Mouse (Mus musculus): ENCODE results near the gene Wbp1l. TPM values are rescaled to one million over a fixed set of nuclear protein-coding genes. Genes with fewer than 3 reads are reported as not detected.

The Wbp1l gene
- polyA plus RNA-seq, 1 experiment from 2014 or later: 34.5 TPM

- no peak for ATAC-seq (ENCODE audit: low FRiP score)
- Histone ChIP-seq H3K4me1 (peaks cover 7% of the 10 kb centered on the region; the same call in 1 of the 2 replicates), H3K4me3 (replicated peaks) (no peak overlapping the region), H3K27ac (replicated peaks) (no peak overlapping the region), H3K27me3 (replicated peaks) (no peaks in the 10 kb centered on the region), H3K36me3 (0 out of 2 replicates have a peak, but pooled peaks cover 1% of the 10 kb centered on the region), H3K9me3 (replicated peaks) (no peaks in the 10 kb centered on the region), H3K9ac (replicated peaks) (no peak overlapping the region), H3K4me2 (no peak overlapping the region)
- whole genome bisulfite sequencing: 83% methylated on average over 6 of the region's 6 CpGs
Measured at GRCm38 (mm10) chr19:46662784-46663183, 63.9 kb downstream of the Wbp1l start.

GRCm38 (mm10) chr19:46665474-46665873, 66.6 kb downstream of the Wbp1l start:
- Histone ChIP-seq H3K9ac (replicated peaks) (no peak overlapping the region), H3K4me2 (no peak overlapping the region), H3K36me3 (no peaks in the 10 kb centered on the region), H3K4me1 (peaks cover 7% of the 10 kb centered on the region; the same call in 1 of the 2 replicates), H3K27me3 (replicated peaks) (no peaks in the 10 kb centered on the region), H3K4me3 (replicated peaks) (no peak overlapping the region), H3K9me3 (replicated peaks) (no peaks in the 10 kb centered on the region), H3K27ac (replicated peaks) (no peak overlapping the region)
- 65% methylated on average over 7 of the region's 7 CpGs for WGBS
- no peak for ATAC-seq (ENCODE audit: low FRiP score)

GRCm38 (mm10) chr19:46667300-46667699, 68.4 kb downstream of the Wbp1l start:
- no peaks in the 10 kb centered on the region for H3K36me3 ChIP-seq
- H3K27me3 ChIP-seq (replicated peaks): no peaks in the 10 kb centered on the region
- H3K4me3 ChIP-seq (replicated peaks): no peak overlapping the region
- no peak overlapping the region for H3K9ac ChIP-seq (replicated peaks)
- H3K4me2 ChIP-seq: no peak overlapping the region
- ATAC-seq (ENCODE audit: low FRiP score): no peak
- H3K9me3 ChIP-seq (replicated peaks): no peaks in the 10 kb centered on the region
- no peak overlapping the region for H3K27ac ChIP-seq (replicated peaks)
- 68% methylated on average over 11 of the region's 11 CpGs for WGBS
- peaks cover 2% of the 10 kb centered on the region; the same call in 1 of the 2 replicates for H3K4me1 ChIP-seq

GRCm38 (mm10) chr19:46668263-46668662, 69.4 kb downstream of the Wbp1l start:
- H3K4me3 ChIP-seq (replicated peaks): no peak overlapping the region
- no peak overlapping the region for H3K9ac ChIP-seq (replicated peaks)
- no peaks in the 10 kb centered on the region for H3K36me3 ChIP-seq
- 86% methylated on average over 10 of the region's 10 CpGs for WGBS
- no peak overlapping the region for H3K27ac ChIP-seq (replicated peaks)
- no peak overlapping the region for H3K4me2 ChIP-seq
- no peaks in the 10 kb centered on the region for H3K27me3 ChIP-seq (replicated peaks)
- H3K9me3 ChIP-seq (replicated peaks): no peaks in the 10 kb centered on the region
- no peak for ATAC-seq (ENCODE audit: low FRiP score)
- peaks cover 2% of the 10 kb centered on the region; the same call in 1 of the 2 replicates for H3K4me1 ChIP-seq

- Histone ChIP-seq H3K27me3 (replicated peaks) (no peaks in the 10 kb centered on the region), H3K4me3 (replicated peaks) (no peak overlapping the region), H3K27ac (replicated peaks) (no peak overlapping the region), H3K36me3 (no peaks in the 10 kb centered on the region), H3K4me1 (peaks cover 2% of the 10 kb centered on the region; the same call in 1 of the 2 replicates), H3K9me3 (replicated peaks) (no peaks in the 10 kb centered on the region), H3K9ac (replicated peaks) (no peak overlapping the region), H3K4me2 (no peak overlapping the region)
- WGBS: 91% methylated on average over 5 of the region's 5 CpGs
- no peak for ATAC-seq (ENCODE audit: low FRiP score)
Measured at GRCm38 (mm10) chr19:46669802-46670201, 70.9 kb downstream of the Wbp1l start.

GRCm38 (mm10) chr19:46670691-46671090, 71.8 kb downstream of the Wbp1l start:
- no peak for ATAC-seq (ENCODE audit: low FRiP score)
- Histone ChIP-seq H3K4me3 (replicated peaks) (no peak overlapping the region), H3K9me3 (replicated peaks) (no peaks in the 10 kb centered on the region), H3K4me1 (no peaks in the 10 kb centered on the region), H3K9ac (replicated peaks) (no peak overlapping the region), H3K27ac (replicated peaks) (no peak overlapping the region), H3K4me2 (no peak overlapping the region), H3K36me3 (no peaks in the 10 kb centered on the region), H3K27me3 (replicated peaks) (no peaks in the 10 kb centered on the region)
- 36% methylated on average over 13 of the region's 13 CpGs for WGBS

GRCm38 (mm10) chr19:46672766-46673418, 74.0 kb downstream of the Wbp1l start, which contains the start of gene Cyp17a1:
Gene Cyp17a1, minus strand, starts transcription at chr19:46673172.
- WGBS: 74% methylated on average over 5 of the region's 5 CpGs
- no peaks in the 10 kb centered on the region for H3K9me3 ChIP-seq (replicated peaks)

GRCm38 (mm10) chr19:46675641-46676040, 76.8 kb downstream of the Wbp1l start:
- no peak for ATAC-seq (ENCODE audit: low FRiP score)
- no peaks in the 10 kb centered on the region for H3K4me1 ChIP-seq
- WGBS: 81% methylated on average over 3 of the region's 3 CpGs
- no peak overlapping the region for H3K4me3 ChIP-seq (replicated peaks)
- no peak overlapping the region for H3K27ac ChIP-seq (replicated peaks)
- no peaks in the 10 kb centered on the region for H3K27me3 ChIP-seq (replicated peaks)
- H3K36me3 ChIP-seq: no peaks in the 10 kb centered on the region
- H3K9ac ChIP-seq (replicated peaks): no peak overlapping the region
- H3K4me2 ChIP-seq: no peak overlapping the region
- no peaks in the 10 kb centered on the region for H3K9me3 ChIP-seq (replicated peaks)

More at GRCm38 (mm10) chr19:46672766-46673418, 74.0 kb downstream of the Wbp1l start, which contains the start of gene Cyp17a1:
- ATAC-seq (ENCODE audit: low FRiP score): no peak
- Histone ChIP-seq H3K4me2 (no peak within 1 kb of the TSS), H3K4me1 (no peaks in the 10 kb centered on the region), H3K4me3 (replicated peaks) (no peak within 1 kb of the TSS), H3K27me3 (replicated peaks) (no peaks in the 10 kb centered on the region), H3K9ac (replicated peaks) (no peak within 1 kb of the TSS), H3K27ac (replicated peaks) (no peak within 1 kb of the TSS), H3K36me3 (no peaks in the 10 kb centered on the region)

- no peaks in the 10 kb centered on the region for H3K4me1 ChIP-seq
- H3K4me2 ChIP-seq: no peak overlapping the region
- H3K36me3 ChIP-seq: no peaks in the 10 kb centered on the region
- 73% methylated on average over 12 of the region's 12 CpGs for WGBS
- H3K27me3 ChIP-seq (replicated peaks): 0 out of 2 replicates have a peak, but pooled peaks cover 2% of the 10 kb centered on the region
- no peaks in the 10 kb centered on the region for H3K9me3 ChIP-seq (replicated peaks)
- ATAC-seq (ENCODE audit: low FRiP score): no peak
- H3K4me3 ChIP-seq (replicated peaks): no peak overlapping the region
- H3K27ac ChIP-seq (replicated peaks): no peak overlapping the region
- H3K9ac ChIP-seq (replicated peaks): no peak overlapping the region
Measured at GRCm38 (mm10) chr19:46679720-46680383, 81.0 kb downstream of the Wbp1l start.

GRCm38 (mm10) chr19:46689460-46690372, 90.8 kb downstream of the Wbp1l start, which contains the start of gene Borcs7:
Gene Borcs7, plus strand, starts transcription at chr19:46689906.
- Histone ChIP-seq H3K27me3 (replicated peaks) (no peaks in the 10 kb centered on the region), H3K4me2 (peak within 1 kb of the TSS; percentile 65), H3K4me1 (peaks cover 9% of the 10 kb centered on the region), H3K36me3 (peaks cover 6% of the 10 kb centered on the region; the same call in 1 of the 2 replicates), H3K27ac (replicated peaks) (peak within 1 kb of the TSS; percentile 92), H3K4me3 (replicated peaks) (peak within 1 kb of the TSS; percentile 74), H3K9me3 (replicated peaks) (no peaks in the 10 kb centered on the region), H3K9ac (replicated peaks) (peak within 1 kb of the TSS; percentile 87)
- WGBS: 2% methylated on average over 44 of the region's 44 CpGs
- peak; percentile 95 for ATAC-seq (ENCODE audit: low FRiP score)

GRCm38 (mm10) chr19:46690387-46690786, 91.5 kb downstream of the Wbp1l start:
- WGBS: 70% methylated on average over 11 of the region's 11 CpGs
- H3K4me1 ChIP-seq: peaks cover 9% of the 10 kb centered on the region

More at GRCm38 (mm10) chr19:46690387-46690786, 91.5 kb downstream of the Wbp1l start:
- no peaks in the 10 kb centered on the region for H3K9me3 ChIP-seq (replicated peaks)
- peak overlapping the region; percentile 87 for H3K9ac ChIP-seq (replicated peaks)
- peak overlapping the region; percentile 92 for H3K27ac ChIP-seq (replicated peaks)
- peak overlapping the region; percentile 74 for H3K4me3 ChIP-seq (replicated peaks)
- H3K4me2 ChIP-seq: peak overlapping the region; percentile 65
- no peaks in the 10 kb centered on the region for H3K27me3 ChIP-seq (replicated peaks)
- ATAC-seq (ENCODE audit: low FRiP score): no peak; the same call in 1 of the 2 replicates
- peaks cover 11% of the 10 kb centered on the region; the same call in 1 of the 2 replicates for H3K36me3 ChIP-seq
